Mouse (Mus musculus) kidney, postnatal 25 days (tissue): ENCODE results near the gene Dlg3.

ENCODE experiments used
- DNase-seq, 2 experiments: peaks; one replicate each; pipeline ENCODE4 v3.0.0; 2021; ENCODE audit warnings: mixed read lengths in 2 of 2

Dlg3 gene

GRCm38 (mm10) chrX:100767181-100767884 is at the start of gene Dlg3:
TSS of gene Dlg3 (plus strand) at chrX:100767722.
- DNase-seq, result peak in 1 of 2 experiments; percentile 17

- peak; percentile 67 to 78 for DNase-seq
These were observed 38.6 kb upstream of the Dlg3 start for GRCm38 (mm10) chrX:100728947-100729346.

GRCm38 (mm10) chrX:100729665-100730188 is 37.8 kb upstream of the Dlg3 start, which contains the start of gene Gdpd2:
TSS of gene Gdpd2 (plus strand) at chrX:100729873.
- DNase-seq, result peak; percentile 49 to 73

GRCm38 (mm10) chrX:100730266-100730665 is 37.3 kb upstream of the Dlg3 start:
- DNase-seq, result no peak

- peak; percentile 53 to 79 for DNase-seq
These were observed 33.2 kb upstream of the Dlg3 start for GRCm38 (mm10) chrX:100734359-100734758.

GRCm38 (mm10) chrX:100738918-100739317 is 28.6 kb upstream of the Dlg3 start:
- peak; percentile 75 to 78 for DNase-seq

GRCm38 (mm10) chrX:100739443-100739842 is 28.1 kb upstream of the Dlg3 start:
- DNase-seq, result no peak

- no peak for DNase-seq
These were observed 26.7 kb upstream of the Dlg3 start for GRCm38 (mm10) chrX:100740785-100741184.

GRCm38 (mm10) chrX:100741940-100742339 is 25.6 kb upstream of the Dlg3 start:
- DNase-seq, result peak; percentile 50 to 53

- DNase-seq, result no peak
These were observed 1.7 kb upstream of the Dlg3 start for GRCm38 (mm10) chrX:100765855-100766254.

GRCm38 (mm10) chrX:100767885-100768626 is 534 bp downstream of the Dlg3 start:
- no peak for DNase-seq

- no peak for DNase-seq
These were observed 1.8 kb downstream of the Dlg3 start for GRCm38 (mm10) chrX:100769281-100769680.

- peak; percentile 75 to 80 for DNase-seq
These were observed 6.9 kb downstream of the Dlg3 start for GRCm38 (mm10) chrX:100774341-100774811.

GRCm38 (mm10) chrX:100775405-100775804 is 7.9 kb downstream of the Dlg3 start:
- no peak for DNase-seq

- peak; percentile 48 to 69 for DNase-seq
These were observed 9.0 kb downstream of the Dlg3 start for GRCm38 (mm10) chrX:100776494-100776893.

GRCm38 (mm10) chrX:100776985-100777654 is 9.6 kb downstream of the Dlg3 start:
- peak; percentile 85 to 95 for DNase-seq

GRCm38 (mm10) chrX:100777655-100778234 is 10.2 kb downstream of the Dlg3 start:
- no peak for DNase-seq

GRCm38 (mm10) chrX:100778397-100778796 is 10.9 kb downstream of the Dlg3 start:
- no peak for DNase-seq

GRCm38 (mm10) chrX:100789322-100789721 is 21.8 kb downstream of the Dlg3 start:
- no peak for DNase-seq

GRCm38 (mm10) chrX:100796041-100796740 is 28.7 kb downstream of the Dlg3 start:
- DNase-seq, result no peak

- no peak for DNase-seq
These were observed 29.2 kb downstream of the Dlg3 start for GRCm38 (mm10) chrX:100796741-100797090.

- DNase-seq, result no peak
These were observed 29.8 kb downstream of the Dlg3 start for GRCm38 (mm10) chrX:100797370-100797769.
